Mouse (Mus musculus) liver, embryonic 14.5 days (tissue): Measurements from ENCODE around the gene Ormdl3.

Experiments
- CTCF ChIP-seq: IDR thresholded peaks from 2 replicates; pipeline ENCODE4 v1.5.1; 2016; ENCODE audit warnings: antibody characterized with exemption, low read depth, control low read depth
- EP300 ChIP-seq: IDR thresholded peaks from 2 replicates; pipeline ENCODE4 v1.6.1; 2016; ENCODE audit warnings: antibody characterized with exemption, low read depth

GRCm38 (mm10) chr11:98544890-98545677, 42.1 kb downstream of the Ormdl3 start:
- TF ChIP-seq CTCF, result no peak
- no peak for TF ChIP-seq EP300
